Mouse (Mus musculus) embryo, embryonic 10.5 days (tissue): ENCODE results near the gene Cdca3.
A peak's percentile ranks its signal among the peaks of the same experiment; 100 is the strongest.
"Not testable (repeated sequence)": the region's sequence is repeated elsewhere in the genome, so short reads cannot be mapped to it uniquely, and the experiment has no call there.

ENCODE experiments used
- DNase-seq: peaks from one replicate; pipeline ENCODE4 v3.0.0-alpha.2; 2015; ENCODE audit warnings: low spot score

Cdca3 gene

DNA sequence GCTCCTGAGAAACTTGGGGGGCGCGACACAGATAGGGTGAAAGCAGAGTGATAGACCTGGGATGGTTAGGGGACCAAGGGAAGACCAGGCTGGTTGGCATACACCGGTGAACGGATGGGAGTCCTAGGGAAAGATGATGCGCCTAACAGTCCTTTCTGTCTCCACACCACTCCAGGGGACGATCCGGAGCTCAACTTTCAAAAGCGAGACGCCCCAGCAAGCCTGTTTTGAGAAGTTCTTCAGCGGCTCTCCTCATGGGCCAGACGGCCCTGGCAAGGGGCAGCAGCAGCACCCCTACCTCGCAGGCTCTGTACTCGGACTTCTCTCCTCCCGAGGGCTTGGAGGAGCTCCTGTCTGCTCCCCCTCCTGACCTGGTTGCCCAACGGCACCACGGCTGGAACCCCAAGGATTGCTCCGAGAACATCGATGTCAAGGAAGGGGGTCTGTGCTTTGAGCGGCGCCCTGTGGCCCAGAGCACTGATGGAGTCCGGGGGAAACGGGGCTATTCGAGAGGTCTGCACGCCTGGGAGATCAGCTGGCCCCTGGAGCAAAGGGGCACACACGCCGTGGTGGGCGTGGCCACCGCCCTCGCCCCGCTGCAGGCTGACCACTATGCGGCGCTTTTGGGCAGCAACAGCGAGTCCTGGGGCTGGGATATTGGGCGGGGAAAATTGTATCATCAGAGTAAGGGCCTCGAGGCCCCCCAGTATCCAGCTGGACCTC is 20.1 kb upstream of the Cdca3 start:
- peak; percentile 92 for DNase-seq

DNA sequence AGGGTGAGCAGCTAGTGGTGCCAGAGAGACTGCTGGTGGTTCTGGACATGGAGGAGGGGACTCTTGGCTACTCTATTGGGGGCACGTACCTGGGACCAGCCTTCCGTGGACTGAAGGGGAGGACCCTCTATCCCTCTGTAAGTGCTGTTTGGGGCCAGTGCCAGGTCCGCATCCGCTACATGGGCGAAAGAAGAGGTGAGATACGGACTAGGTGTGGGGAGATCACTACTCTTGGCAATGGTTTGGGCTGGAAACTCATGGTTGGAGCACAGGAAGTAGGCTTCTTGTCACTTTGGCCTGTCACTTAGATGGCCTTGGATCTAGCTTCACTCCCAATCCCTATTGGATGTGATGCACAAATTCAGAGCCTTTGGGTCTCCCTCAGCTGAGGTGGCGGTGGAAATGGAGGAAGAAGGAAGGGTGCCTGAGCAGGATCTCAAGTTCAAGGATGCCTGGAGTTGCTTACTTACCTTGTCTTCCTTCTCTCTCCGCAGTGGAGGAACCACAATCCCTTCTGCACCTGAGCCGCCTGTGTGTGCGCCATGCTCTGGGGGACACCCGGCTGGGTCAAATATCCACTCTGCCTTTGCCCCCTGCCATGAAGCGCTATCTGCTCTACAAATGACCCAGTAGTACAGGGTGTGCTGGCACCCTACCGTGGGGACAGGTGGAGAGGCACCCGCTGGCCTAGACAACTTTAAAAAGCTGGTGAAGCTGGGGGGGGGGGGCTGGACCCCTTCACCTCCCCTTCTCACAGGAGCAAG is 19.4 kb upstream of the Cdca3 start:
- DNase-seq, result no peak

DNA sequence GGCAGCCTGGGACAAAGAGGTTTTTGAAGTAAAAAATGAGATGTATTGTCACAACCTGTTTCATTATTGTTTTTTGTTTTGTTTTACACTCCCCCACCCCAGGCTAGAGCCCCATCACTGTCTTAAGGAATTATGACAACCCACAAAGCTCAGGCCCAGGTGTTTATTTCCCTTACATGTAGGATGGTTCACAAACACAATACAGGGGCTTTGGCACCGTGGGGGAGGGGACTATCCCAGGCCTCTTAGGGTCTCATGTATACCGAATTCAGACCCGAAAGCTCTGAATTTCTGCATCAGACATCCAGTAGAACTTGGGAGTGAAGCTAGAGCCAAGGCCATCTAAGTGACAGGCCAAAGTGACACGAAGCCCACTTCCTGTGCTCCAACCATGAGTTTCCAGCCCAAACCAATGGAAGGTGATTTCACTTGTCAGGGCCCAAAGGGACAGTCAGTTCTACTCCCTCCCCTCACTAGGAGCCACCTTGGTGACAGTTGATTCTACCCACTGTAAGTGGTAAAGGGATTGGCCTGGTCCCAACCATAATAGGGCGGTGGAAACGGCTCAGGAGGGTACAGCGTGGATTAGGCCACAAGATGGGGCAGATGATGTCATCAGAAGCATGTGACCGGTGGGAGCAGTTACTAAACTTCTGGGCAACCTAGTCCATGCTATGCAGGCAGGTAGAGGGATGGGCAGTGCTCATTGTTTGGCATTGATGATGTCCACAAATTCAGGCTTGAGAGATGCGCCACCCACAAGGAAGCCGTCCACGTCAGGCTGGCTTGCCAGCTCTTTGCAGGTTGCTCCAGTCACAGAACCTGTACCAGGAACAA is 18.6 kb upstream of the Cdca3 start:
- not testable (repeated sequence) for DNase-seq

DNA sequence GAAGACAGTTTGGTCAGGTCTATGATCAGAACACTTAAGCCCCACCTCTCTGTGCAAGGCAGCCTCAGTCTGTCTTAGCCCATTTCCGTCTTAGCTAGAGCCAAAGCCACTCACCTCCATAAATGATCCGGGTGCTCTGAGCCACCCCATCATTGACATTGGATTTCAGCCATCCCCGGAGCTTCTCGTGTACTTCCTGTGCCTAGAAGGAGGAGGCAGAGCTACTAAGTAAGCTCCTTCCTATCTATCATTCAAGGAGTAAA is 18.0 kb upstream of the Cdca3 start:
- no peak for DNase-seq

DNA sequence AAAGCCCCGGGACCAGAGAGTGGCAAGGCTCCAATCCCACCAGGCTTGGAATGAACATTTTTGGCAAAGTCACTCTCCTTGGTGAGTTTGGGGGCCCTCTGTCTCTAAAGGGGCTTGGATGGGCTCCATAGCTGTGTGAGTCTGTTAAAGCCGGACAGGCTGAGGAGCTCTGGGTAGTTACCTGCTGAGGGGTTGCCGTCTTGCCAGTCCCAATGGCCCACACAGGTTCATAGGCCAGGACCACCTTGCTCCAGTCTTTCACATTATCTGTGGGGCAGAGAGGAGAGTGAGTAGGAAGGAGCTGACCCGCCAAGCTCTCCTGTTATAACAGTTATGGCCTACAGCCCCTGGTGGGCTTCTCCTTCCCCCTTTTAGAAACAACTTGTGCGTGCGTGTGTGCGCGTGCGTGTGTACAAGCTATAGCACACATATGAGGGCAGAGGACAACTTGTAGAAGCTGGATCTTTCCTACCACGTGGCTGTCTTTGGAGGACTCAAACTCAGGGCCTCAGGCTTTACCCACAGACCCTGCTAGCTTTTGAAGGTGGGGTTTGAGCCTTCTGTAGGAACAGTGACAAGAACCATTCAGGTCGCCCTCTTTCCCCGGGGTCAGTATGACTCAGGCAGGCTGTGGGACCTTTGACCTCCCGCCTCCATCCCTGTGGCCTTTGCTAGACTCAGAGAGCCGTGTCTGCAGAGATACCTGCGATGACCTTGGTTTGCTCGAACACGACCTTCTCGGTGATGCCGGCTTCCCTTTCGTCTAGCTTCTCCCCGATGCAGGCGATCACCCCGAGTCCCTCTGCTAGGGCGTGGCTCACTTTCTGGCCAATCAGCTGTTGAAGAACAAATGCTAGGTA is 17.4 kb upstream of the Cdca3 start:
- no peak for DNase-seq

DNA sequence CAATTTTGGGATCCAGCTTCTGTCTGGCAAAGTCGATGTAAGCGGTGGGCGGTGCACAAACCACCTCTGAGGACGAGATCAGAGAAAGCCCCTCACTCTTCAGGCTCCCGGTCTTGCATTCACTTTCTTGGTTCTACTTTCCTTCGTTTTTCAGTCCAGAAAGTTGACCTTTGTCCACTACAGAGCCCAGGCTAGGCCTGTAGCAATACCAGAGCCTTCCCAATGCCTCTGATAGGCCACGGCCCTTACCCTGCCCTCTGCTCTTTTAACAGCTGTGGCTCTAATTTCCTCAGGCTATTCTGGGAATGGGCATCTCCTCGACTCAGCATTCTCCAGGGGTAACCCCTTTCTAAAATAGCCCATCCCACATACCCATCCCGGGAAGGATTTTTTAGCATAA is 16.5 kb upstream of the Cdca3 start:
- DNase-seq, result peak; percentile 45

DNA sequence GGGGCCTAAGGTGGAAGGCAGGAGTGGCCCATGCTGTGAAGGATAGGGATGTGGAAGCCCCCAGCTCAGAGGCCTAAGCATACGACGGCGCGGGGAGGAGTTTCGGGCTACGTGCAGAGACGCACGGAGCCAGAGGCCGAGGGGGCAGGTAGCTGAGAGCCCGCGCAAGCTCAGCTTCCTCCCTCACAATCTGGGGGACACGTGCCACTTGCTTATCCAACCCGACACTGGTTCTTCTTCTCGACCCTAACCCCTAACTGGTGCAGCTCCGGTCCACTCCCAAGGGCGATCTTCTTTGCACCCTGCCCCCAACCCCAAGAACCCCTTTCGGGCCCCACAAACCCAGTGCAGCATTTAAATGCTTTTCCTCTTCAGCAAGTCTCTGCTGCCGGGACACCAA is 15.9 kb upstream of the Cdca3 start:
- DNase-seq, result peak; percentile 84

DNA sequence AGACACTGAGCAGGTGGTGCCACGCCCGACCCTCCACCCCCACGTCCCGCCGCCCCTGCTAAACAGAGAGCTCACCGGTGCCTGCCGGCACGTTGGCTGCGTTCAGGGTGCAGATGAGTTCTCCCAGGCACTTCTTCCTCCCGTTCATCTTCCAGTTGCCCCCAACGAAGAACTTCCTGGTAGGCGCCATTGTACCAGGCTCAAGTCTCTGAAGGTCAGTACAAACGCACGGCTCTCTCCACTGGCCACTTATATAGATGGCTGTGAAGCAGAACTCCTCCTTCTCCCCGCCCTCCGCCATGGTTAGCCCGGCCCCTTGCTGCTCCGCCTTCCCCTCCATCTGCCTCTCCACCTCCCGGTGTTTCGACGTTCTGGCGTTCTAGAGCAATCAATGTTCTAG is 15.4 kb upstream of the Cdca3 start, which contains the start of gene Tpi1:
Tpi1 (minus strand) TSS at position 364 of the 400 bp plus-strand sequence.
- DNase-seq, result peak; percentile 96

DNA sequence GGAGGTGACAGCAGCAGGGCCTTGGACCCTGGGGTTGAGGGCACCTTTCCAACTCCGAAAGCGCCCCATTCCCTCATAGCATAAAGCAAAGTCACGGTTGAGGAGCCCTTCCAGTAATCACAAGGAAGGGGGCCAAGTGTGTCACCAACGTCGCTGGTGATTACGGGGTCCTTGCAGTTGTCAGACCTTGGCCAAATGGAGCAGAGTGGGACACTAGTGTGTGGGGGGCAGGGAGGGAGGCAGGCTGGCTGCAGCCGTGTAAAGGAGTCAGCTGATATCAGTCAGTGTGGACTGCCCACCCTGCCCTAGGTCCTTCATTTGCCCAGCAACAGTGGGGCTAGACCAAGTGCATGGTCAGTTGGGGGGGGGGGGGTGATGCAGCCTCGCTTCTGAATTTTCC is 14.9 kb upstream of the Cdca3 start:
- DNase-seq, result no peak

DNA sequence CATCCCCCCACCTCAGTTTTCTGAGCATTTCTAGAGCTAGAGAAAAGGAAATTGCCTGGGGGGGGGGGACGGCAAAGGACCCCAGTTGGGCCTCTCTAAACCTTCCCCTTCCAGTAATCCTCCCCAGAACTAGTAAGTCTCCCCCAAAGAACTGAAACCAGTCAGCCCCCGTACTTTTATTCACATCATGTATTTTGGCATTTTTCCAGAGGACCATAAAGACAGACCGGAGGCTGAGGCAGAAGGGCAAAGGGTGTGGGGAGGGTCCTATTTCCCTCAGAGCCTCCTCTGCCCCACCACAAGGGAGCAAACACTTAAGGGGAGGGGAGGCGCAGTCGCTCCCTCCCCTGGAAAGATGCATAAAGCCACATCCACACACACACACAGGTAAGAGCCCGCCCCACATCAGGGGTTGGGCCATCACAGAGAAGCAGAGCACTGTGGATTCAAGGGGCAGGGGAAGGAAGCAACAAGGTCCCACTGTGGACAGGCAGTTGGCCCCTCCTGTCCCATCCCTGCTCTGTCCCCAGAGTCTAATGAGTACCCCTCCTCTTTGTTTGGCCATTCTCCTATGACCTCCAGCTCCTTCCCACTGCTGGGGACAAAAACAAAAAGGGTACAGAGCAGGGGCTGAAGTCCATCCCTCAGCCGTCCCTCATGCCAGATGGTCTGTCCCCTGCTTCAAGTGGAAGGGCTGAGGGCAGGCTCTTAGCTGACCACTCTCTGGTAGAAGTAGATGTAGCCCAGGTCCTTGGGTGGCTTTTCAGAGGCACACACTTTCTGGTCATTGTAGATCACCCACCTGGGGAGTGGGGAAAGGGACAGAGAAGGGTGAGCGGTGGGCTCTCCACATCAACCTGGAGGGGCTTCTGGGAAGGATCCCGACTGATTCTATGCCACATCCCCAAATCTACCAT is 14.2 kb upstream of the Cdca3 start:
- DNase-seq, result no peak

DNA sequence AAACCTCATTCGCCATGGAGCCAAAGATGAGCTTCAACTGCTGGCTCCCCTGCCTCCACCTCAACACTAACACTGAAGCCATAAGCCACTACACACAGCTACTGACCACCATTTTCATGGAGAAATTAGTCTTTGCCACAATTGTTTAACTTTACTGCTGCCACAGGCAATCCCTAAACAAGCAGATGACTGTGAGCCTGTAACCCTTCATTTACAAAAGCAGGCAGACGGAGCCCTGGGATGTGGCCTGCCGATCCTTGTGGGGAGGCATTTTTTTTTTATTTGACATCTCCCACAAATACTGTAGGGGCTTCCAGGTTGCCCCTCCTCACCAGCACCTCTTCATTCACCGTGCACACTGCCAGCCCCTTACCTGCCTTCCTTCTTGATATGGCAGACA is 12.7 kb upstream of the Cdca3 start:
- no peak for DNase-seq

DNA sequence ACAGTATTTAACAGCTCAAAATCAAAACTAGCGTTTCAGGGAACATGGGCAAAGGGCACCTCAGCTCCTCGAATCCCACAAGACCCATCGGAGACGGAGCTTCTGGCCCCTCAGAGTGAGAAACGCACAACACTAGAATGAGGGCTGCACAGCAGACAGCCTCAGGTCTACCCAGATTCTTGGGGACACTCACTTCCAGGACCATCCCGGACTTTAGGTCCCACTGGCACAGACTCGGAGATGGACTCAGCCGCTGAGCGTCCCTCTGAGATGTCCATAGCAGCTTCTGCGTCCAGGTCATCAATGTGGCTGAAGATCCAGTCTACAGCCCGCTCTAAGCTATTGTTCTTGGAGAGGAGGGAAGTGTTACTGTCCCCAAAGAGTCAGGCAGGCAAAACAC is 12.2 kb upstream of the Cdca3 start:
- DNase-seq, result no peak

DNA sequence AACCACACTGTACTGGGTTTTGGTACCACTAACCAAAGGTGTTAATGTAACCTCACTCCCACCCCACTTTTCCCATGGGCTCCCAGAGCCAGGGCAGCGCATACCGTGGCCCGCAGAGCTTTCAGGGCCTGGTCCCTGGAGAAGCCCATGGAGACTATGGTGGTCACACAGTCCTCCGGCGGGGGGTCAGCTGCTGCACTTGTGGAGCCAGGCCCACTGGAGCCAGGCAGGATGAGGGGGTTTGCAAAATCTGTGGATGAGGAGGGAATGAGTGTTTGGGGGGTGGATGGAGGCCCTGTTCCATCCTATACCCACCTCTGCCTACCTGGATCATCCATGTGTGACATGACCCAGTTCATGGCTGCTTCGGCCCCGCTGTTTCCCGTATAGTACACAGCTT is 11.8 kb upstream of the Cdca3 start:
- no peak for DNase-seq

DNA sequence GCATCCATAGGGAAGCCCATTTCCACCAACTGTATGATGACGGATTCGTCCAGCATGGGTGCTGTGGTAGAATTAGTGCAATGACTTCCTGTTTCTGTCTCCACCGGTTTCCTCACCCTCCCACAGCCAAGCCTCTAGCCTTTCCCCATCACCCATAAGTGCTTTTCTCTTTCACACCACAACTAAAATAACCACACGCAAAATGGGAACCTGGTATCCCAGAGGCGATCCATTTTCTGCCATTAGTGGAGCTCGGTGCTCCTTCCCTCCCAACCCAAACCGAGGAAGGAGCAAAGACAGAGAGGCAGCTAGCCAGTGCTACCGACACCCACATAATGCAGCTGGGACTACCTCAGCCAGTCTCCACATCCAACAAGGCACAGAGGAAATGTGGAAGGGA is 11.4 kb upstream of the Cdca3 start:
- DNase-seq, result no peak

DNA sequence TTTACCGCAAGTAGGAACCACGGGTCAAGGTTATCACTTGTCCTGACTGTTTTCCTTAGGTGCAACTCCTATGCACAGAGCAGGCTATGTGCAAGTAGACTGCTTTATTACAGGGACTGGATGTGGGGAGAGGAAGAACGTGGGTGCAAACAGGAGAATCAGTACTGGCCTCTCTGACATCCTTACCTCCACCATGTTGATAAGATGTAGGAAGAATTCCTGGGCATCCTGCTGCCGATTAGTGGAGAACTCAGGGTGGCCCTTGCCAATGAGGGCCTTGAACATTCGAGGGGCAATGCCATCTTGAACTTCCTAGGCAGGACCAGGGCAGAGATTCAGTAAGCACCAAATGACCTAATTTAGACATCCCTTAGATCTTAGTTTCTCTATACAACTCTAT is 8.5 kb upstream of the Cdca3 start:
- DNase-seq, result no peak

DNA sequence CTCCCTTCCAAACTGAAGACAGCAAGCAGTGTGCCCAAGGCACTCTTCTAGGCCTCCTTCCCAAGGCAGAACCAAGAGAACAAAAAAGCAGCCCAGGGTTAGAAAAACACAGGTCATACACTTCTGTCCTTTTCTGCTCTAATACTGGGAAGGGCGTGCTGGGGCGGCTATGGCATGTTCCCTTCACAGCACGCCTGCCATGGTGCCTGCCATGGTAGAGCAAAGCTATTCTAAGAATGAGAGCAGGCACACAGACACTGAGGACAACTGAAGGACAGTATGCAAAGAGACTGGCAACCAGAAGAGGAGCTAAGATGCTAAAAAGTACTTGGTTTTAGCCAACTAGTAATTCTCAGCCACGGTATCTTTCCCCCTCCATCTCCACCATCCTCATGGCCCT is 7.3 kb upstream of the Cdca3 start:
- DNase-seq, result no peak

DNA sequence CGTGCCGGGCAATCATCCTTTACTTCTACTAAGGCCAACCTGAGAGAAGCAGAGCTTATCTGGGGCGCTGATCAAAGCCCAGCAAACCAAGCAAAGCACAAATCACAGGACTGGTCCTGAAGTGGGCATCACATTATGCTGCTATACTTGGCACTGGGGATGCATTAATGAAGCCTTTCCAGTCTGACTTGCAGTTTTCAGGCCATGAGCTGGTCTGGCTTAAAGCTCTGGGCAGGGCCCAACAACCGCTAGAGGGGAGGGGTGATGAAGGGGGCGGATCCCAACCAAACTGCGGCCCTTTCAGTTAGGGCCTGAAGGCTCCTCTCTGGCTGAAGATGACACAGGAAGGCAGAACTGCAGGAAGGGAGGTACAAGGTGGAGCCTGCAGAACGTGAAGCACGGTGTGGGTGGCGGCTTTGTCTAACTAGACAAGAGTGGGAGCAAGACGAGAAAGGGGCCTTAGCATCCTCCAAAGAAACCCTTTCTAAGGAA is 1.2 kb upstream of the Cdca3 start:
- DNase-seq, result peak; percentile 53

DNA sequence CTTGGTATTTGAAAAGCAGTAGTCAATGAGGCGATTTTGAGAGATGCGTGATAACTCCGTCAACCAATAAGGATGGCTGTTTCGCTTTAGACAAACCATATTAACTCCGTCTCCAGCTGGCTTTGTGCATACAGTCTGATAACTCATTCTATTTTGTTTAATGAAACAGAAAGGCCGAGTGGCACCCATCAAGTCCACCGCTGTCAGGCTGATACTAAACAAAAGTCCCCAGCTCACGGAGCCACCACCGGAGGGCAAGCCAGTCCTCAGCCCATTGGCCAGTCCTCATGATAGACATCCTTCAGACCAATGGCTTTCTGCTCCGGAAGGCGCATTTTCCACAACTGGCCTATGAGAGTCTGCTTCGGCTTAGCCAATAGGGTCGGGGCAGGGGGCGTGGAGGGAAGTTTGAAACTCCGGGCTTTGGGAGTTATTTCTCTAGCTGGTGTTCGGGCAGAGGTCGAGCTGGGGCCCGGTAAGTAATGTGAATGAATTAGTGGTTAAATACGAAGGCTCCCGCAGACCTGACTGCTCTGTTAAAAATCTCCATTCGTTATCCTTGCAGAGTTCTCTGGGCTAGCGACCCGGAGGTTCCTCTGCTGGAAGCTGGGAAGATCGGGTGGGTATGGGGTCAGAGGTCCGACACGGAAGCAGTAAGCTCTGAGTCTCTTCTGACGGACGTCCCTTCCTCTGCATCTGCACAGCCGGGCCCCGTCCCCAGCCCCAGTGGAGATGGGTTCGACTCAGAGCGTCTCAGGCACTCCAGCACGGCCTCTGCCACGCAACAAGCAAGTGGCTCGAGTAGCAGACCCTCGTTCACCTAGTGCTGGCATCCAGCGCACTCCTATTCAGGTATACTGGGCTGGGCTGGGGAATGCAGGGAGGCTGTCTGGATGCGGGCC is 703 bp downstream of the Cdca3 start:
- DNase-seq, result peak; percentile 99

DNA sequence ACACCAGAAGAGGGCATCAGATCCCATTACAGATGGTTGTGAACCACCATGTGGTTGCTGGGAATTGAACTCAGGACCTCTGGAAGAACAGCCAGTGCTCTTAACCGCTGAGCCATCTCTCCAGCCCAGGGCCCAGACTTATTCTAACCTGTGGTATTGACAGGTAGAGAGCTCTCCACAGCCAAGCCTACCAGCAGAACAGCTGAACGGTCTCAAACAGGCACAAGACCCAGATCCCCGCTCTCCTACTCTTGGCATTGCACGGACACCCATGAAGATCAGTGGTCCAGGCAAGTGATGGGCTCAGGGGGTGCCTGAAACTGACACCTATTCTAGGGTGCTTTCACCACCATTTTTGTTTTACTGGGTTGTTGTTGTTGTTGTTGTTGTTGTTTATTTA is 1.9 kb downstream of the Cdca3 start:
- not testable (repeated sequence) for DNase-seq

DNA sequence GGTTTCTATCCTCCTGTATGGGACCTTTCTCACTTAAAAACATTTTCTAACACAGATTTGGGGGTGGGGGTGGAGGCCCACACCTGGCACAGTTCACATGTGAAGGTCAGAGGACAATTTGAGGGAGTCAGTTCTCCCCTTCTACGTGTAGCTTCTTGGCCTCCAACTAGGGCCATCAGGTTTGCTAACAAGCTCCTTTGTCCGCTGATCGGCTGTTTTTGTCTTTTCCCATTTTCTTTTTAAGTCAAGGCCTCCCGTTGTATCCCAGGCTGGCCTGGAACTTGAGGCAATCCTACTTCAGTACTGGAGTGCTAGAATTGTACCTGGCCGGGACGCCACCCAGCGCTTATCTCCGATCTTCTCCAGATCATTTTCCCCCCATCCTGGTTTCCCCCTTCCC is 2.3 kb downstream of the Cdca3 start:
- DNase-seq, result no peak
